Mouse (Mus musculus) neural tube, embryonic 15.5 days (tissue): ENCODE measurements at regions not wholly inside any gene's neighbourhood (a gene's known extent, or its start where the extent isn't known, plus 50 kb on each side); places are given as distances from the start of the nearest gene placed in this dataset.
A peak's percentile ranks its signal among the peaks of the same experiment; 100 is the strongest.

Source experiments
- ATAC-seq: fragments of 200-750 bp; cut with Nextera tagmentation; 2 replicates; pipeline ENCODE4 v1.8.0; 2017; ENCODE audit warnings: mild to moderate bottlenecking, moderate TSS enrichment, moderate library complexity; ENCODE audit not compliant: low FRiP score
- H3K27ac ChIP-seq: fragments of 300-500 bp; sonication (generic); replicated peaks from 2 replicates; pipeline ENCODE4 v1.5.1; 2015; ENCODE audit warnings: mild to moderate bottlenecking, inconsistent platforms
- H3K27me3 ChIP-seq: fragments of 300-500 bp; sonication (generic); replicated peaks from 2 replicates; pipeline ENCODE4 v1.6.1; 2015; ENCODE audit warnings: inconsistent platforms
- H3K36me3 ChIP-seq: fragments of 300-500 bp; sonication (generic); 2 replicates; pipeline ENCODE4 v1.6.1; 2015; ENCODE audit warnings: inconsistent platforms
- H3K4me1 ChIP-seq: fragments of 300-500 bp; sonication (generic); 2 replicates; pipeline ENCODE4 v1.6.1; 2015; ENCODE audit warnings: inconsistent platforms
- H3K4me2 ChIP-seq: fragments of 300-500 bp; sonication (generic); 2 replicates; pipeline ENCODE4 v1.6.1; 2015; ENCODE audit warnings: inconsistent platforms, mild to moderate bottlenecking, moderate library complexity
- H3K4me3 ChIP-seq: fragments of 300-500 bp; sonication (generic); replicated peaks from 2 replicates; pipeline ENCODE4 v1.5.1; 2015; ENCODE audit warnings: mild to moderate bottlenecking, inconsistent platforms
- H3K9ac ChIP-seq: fragments of 300-500 bp; sonication (generic); replicated peaks from 2 replicates; pipeline ENCODE4 v1.6.1; 2015; ENCODE audit warnings: mild to moderate bottlenecking, inconsistent platforms
- H3K9me3 ChIP-seq: fragments of 300-500 bp; sonication (generic); replicated peaks from 2 replicates; pipeline ENCODE4 v1.6.1; 2016; ENCODE audit warnings: inconsistent platforms
- WGBS: fragments of 180-500 bp; shearing (Covaris S2); methylation state at CpG from one replicate; pipeline ENCODE4 v1.1.7; 2015; ENCODE audit warnings: mixed read lengths; 5-methylcytosine and 5-hydroxymethylcytosine counted together

DNA sequence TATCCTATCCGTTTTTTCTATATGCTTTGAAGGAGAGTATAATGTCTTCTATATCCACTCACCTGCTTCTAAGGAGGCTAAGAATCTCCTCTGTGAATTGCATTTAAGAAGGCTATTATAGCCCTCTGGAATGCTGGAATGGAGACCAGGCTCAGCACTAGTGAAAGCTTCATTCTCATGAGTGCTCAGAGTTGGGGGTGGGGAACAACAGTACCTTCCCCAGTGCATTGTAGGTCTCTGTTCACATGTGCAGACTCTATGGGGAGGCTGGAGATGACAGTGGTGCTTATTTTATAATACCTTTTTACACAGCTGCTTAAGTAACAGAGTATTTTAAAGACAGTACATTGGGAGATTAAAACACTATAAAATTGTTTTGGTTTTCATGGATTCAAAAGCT is 145.9 kb upstream of the Stxbp5 start:
- no peaks in the 10 kb centered on the region for H3K27me3 ChIP-seq
- H3K4me3 ChIP-seq, result no peak overlapping the region
- no peak for ATAC-seq
- no peak overlapping the region for H3K4me2 ChIP-seq
- no peaks in the 10 kb centered on the region for H3K36me3 ChIP-seq
- no peak overlapping the region for H3K9ac ChIP-seq
- H3K27ac ChIP-seq, result no peak overlapping the region
- WGBS, result 63% methylated on average over 1 of the region's 1 CpGs
- H3K4me1 ChIP-seq, result 0 out of 2 replicates have a peak, but pooled peaks cover 4% of the 10 kb centered on the region
- H3K9me3 ChIP-seq, result no peaks in the 10 kb centered on the region

DNA sequence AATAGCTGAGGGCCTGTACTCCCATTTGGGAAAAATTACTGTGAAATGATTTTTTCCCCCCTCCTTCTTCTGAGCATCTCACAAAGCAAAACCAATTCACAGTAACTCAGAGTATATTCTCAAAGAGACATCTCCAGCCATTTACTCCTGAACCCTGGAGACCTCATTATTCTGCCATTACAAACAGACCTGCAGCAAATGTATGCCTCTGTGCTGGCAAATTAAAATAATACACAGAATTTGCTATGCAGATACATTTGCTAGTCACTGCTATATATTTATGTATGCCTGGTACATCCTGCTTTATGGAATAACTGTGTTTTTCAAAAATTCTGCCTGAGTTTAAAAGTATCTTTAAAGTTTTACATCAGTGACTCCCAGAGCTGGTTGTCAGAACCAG is 145.4 kb upstream of the Stxbp5 start:
- H3K4me2 ChIP-seq, result no peak overlapping the region
- no peaks in the 10 kb centered on the region for H3K36me3 ChIP-seq
- no peak overlapping the region for H3K4me3 ChIP-seq
- H3K4me1 ChIP-seq, result 0 out of 2 replicates have a peak, but pooled peaks cover 4% of the 10 kb centered on the region
- no peak overlapping the region for H3K9ac ChIP-seq
- H3K9me3 ChIP-seq, result no peaks in the 10 kb centered on the region
- no peak overlapping the region for H3K27ac ChIP-seq
- no peaks in the 10 kb centered on the region for H3K27me3 ChIP-seq
- ATAC-seq, result no peak

DNA sequence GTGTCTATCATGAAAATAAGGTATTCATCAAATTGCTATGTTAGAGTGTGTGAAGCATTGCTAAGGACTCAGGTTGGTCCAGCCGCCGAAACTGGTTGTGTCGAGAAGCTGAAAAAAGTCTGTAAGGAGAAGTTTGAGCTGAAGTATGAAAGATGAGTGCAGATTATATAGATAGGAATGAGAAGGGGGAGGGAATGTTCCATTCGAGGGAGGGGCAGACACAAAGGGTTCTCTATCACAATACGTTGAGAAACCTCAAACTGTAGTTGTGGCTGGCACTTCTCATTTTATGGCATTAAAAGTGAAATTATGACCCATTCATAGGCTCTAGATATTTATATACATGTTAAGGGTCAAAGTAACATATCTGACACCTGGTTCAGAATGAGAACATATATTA is 108.4 kb upstream of the Stxbp5 start:
- Histone ChIP-seq H3K9me3 (no peaks in the 10 kb centered on the region), H3K27ac (no peak overlapping the region), H3K9ac (no peak overlapping the region), H3K4me1 (no peaks in the 10 kb centered on the region), H3K27me3 (no peaks in the 10 kb centered on the region), H3K4me3 (no peak overlapping the region), H3K36me3 (no peaks in the 10 kb centered on the region), H3K4me2 (no peak overlapping the region)
- no peak for ATAC-seq
- WGBS, result 92% methylated on average over 5 of the region's 5 CpGs

DNA sequence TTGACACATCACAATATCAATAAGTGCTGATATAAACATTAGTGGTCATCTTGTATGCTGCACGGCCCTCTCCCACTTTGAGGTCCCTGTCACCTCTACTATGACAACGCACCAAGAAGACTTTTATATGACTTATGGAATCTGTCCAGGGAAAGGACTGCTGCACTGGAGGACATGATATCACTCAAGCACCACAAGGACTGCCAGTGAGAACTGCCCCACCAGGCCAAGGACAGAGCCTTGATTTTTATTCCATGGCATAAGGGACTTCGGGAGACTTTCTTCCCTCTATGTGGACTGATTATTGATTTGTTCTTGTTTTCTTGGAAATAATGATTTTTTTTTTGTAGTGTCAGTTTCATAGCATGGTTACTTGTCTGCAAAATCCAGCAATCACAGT is 97.7 kb upstream of the Stxbp5 start:
- no peak overlapping the region for H3K9ac ChIP-seq
- no peaks in the 10 kb centered on the region for H3K4me1 ChIP-seq
- no peak overlapping the region for H3K4me3 ChIP-seq
- H3K4me2 ChIP-seq, result no peak overlapping the region
- no peak for ATAC-seq
- no peaks in the 10 kb centered on the region for H3K36me3 ChIP-seq
- 96% methylated on average over 3 of the region's 3 CpGs for WGBS
- no peaks in the 10 kb centered on the region for H3K27me3 ChIP-seq
- no peak overlapping the region for H3K27ac ChIP-seq
- no peaks in the 10 kb centered on the region for H3K9me3 ChIP-seq

DNA sequence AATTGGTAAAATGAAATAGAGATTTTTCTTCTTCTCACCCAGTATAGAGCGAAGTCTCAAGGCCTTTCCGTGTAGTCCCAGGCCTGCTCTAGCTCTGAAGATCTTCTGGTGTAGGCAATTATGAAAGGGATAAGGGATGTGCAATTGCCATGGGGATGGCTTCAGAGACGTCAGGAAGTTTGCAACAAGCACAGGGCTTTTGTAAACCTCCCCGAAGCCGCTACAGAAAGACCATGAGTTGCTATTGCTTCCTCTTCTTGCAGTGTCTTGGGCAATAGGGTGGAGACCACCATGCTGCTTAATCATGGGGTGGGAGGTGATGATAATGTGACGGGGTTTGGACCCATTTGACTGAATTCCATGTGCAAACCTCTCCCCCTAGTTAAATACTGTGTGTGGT is 95.3 kb upstream of the Stxbp5 start:
- H3K4me3 ChIP-seq, result no peak overlapping the region
- H3K27ac ChIP-seq, result no peak overlapping the region
- H3K9ac ChIP-seq, result no peak overlapping the region
- no peaks in the 10 kb centered on the region for H3K27me3 ChIP-seq
- no peak for ATAC-seq
- H3K4me2 ChIP-seq, result no peak overlapping the region
- H3K9me3 ChIP-seq, result no peaks in the 10 kb centered on the region
- H3K4me1 ChIP-seq, result no peaks in the 10 kb centered on the region
- no peaks in the 10 kb centered on the region for H3K36me3 ChIP-seq
- 89% methylated on average over 6 of the region's 6 CpGs for WGBS

DNA sequence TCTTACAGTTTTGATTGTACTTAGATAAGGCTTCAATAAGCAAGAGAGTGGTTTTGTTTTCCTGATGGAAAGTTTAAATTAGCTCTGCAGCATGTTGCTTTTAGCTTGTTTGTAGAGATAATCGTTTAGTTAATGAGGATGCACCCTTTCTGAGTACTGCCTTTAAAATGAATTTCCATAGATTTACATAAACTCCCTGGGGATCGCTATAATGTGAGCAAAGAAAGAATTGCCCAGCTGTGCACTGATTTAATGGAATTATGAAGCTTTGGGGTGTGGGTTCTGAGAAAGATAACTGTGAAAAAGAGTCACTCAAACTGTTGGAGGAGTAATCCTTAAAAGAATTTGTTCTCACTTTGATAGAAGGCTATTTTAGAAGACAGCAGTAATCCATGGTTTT is 91.9 kb upstream of the Stxbp5 start:
- Histone ChIP-seq H3K9ac (no peak overlapping the region), H3K36me3 (no peaks in the 10 kb centered on the region), H3K9me3 (no peaks in the 10 kb centered on the region), H3K4me3 (no peak overlapping the region), H3K27me3 (no peaks in the 10 kb centered on the region), H3K27ac (no peak overlapping the region), H3K4me1 (no peaks in the 10 kb centered on the region), H3K4me2 (no peak overlapping the region)
- ATAC-seq, result peak; percentile 63
- 51% methylated on average over 2 of the region's 2 CpGs for WGBS

DNA sequence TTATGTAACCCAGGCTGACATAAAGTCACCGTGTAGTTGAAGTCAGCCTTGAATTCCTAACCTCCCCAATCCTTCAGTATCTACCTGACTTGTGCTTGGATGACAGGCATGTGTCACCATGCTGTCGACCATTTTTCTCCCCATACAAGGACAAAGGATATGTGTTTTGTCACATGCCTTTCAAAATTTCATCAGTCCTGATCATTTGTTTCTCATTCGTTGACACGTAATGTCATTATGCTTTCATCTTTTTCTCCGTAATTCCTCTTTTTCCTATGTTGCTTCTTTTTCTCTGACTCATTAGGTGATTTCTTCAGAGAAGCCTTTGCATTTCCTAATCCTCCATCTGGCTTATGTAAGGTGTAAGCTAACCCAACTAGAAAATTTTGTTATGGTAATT is 84.5 kb upstream of the Stxbp5 start:
- no peak overlapping the region for H3K9ac ChIP-seq
- no peak overlapping the region for H3K4me3 ChIP-seq
- H3K27me3 ChIP-seq, result no peaks in the 10 kb centered on the region
- no peak overlapping the region for H3K27ac ChIP-seq
- no peak overlapping the region for H3K4me2 ChIP-seq
- ATAC-seq, result no peak
- no peaks in the 10 kb centered on the region for H3K9me3 ChIP-seq
- 93% methylated on average over 5 of the region's 5 CpGs for WGBS
- H3K4me1 ChIP-seq, result no peaks in the 10 kb centered on the region
- no peaks in the 10 kb centered on the region for H3K36me3 ChIP-seq

DNA sequence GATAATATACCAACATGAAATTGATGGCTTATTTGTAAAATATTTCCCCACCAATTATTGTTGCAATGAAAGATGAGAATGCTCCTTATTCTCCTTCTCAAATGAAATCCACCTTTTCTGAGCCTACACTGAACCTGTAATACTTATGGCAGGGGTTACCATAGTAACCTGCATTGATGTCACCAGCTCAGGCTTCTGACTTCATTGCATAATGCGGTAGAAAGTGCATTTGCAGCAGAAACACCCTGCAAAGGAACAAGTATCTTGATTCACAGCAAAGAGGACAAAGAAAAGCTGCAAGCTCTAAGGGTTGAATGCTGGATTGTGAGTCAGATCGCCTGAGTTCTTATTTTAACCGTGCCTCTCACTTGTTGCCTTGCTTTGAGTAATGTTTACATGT is 75.5 kb upstream of the Stxbp5 start:
- WGBS, result 22% methylated on average over 3 of the region's 3 CpGs
- Histone ChIP-seq H3K9me3 (no peaks in the 10 kb centered on the region), H3K27me3 (no peaks in the 10 kb centered on the region), H3K27ac (no peak overlapping the region), H3K4me3 (no peak overlapping the region), H3K9ac (no peak overlapping the region), H3K36me3 (no peaks in the 10 kb centered on the region), H3K4me2 (peak overlapping the region; percentile 33), H3K4me1 (no peaks in the 10 kb centered on the region)
- ATAC-seq, result peak; percentile 91
